Mouse (Mus musculus): ENCODE results near the gene Ccdc182.

Ccdc182 gene

DNA sequence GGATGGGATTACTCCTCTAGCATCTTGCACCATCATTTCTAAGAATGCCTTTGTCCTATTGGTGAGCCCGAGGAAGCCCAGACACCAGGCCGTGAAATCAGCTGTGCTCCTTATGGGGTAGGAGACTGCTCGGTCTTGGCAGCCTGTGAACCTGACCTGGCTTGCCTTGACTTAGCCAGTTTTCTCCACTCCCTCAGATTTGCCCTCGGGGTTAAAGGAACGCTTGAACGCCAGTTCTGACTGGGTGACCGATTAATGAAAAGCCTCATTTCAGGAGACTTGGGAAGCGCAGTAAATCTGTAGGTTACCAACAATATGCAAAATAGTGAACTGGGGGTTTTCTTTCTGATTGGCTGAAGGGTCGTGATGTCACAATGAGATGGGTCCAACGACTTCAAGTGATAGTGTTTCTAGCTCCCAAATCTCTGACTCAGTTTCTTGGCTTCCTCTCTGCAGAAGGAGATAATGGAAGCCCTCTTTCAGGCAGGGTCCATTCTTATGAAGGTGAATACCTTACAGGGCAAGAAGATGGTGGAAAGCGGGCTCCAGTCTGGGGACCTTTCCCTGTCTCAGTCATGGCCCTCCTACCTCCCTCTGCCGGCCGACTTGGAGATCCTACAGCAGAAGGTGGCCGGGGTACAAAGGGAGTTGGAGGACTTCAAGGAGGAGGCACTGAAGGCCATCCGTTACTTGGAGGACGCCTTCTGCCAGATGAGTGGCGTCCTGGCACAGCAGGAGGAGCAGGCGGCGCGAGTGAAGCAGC lies at the start of gene Ccdc182:
Gene Ccdc182 (plus strand): TSS at position 428 of the 763 bp plus-strand sequence.
- in situ Hi-C loops (cut with MboI) = no loop called here

DNA sequence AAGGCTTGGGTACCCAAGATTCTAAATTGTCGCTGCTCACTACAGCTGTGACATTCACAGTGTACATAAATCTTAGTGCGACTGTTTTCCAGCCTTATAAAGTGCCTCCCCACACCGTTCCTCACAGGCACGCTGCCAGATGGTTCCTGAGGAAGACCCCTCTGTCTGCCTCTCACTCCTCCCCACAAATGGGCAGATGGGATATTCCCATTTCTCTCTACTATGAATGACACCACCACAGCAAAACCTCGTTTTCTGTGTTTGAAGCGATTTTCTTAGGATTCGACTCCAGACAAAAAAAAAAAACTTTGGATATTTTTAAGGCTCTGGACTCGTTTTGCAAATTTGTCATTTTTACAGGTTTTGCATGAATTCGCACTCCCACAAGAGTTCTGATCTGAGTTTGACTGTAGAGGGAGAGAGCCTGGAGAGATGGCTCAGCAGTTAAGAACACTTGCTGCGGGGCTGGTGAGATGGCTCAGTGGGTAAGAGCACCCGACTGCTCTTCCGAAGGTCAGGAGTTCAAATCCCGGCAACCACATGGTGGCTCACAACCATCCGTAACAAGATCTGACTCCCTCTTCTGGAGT lies 48.2 kb upstream of the Ccdc182 start:
- in situ Hi-C loops (cut with MboI) = no loop called here

DNA sequence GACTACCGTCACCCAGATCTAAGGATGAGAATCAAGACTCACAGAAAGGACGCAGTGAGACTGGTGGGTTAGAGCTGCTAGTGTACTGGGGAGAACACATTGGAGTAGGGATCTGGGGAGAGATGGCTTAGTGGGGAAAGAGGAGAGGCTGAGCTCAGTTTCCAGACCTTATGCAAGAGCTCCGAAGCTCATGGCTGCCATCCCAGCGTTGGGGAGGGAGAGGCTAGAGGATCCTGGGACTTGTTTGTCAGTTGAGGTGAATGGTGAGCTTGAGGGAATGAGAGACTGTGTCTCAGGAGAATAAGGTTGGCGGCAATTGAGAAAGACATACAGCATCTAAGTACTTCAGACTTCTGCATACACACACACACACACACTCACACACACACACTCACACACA lies 45.2 kb upstream of the Ccdc182 start:
- in situ Hi-C loops (cut with MboI) = no loop called here

DNA sequence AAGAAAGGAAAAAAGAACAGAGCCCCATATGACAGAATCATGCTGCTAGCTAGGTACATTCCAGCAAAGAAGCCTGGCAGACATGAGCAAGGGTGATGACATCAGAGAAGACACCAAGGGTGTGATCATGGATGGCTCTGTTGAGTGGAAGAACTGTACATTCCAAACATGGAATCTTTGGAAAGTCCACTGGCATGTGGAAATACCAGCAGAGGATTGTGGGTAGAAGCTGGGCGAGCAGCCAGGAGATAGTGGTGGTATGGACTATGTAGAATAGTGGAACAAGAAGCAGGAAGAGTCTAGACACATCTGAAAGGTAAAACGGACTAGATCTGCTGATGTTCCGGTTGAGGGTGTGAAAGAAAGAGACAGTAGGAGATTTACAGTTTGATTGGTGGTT lies 43.3 kb upstream of the Ccdc182 start:
- in situ Hi-C loops (cut with MboI) = loop anchor here (10.0 kb wide), 1 partner anchor 574 kb away; no protein-coding TSS in a partner anchor

DNA sequence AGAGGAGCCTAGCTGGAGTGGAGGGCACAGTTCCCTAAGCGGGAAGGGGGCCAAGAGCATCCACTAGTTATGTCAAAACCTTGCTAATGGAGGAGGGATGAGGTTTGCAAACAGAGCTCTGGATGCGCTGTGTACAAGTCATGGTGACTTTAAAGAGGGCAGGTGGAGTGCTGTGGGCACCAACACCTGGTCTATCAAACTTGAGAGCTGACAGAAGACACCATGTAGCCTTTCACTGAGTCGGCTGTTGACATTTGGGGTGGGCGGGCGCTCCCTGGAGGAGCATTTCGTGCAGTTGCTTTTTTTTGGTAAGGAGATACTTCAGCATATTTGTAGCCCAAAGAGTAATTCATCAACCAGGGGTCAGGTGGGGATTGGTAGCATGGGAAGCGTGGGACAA lies 42.6 kb upstream of the Ccdc182 start:
- in situ Hi-C loops (cut with MboI) = loop anchor here (10.0 kb wide), 1 partner anchor 574 kb away; no protein-coding TSS in a partner anchor

DNA sequence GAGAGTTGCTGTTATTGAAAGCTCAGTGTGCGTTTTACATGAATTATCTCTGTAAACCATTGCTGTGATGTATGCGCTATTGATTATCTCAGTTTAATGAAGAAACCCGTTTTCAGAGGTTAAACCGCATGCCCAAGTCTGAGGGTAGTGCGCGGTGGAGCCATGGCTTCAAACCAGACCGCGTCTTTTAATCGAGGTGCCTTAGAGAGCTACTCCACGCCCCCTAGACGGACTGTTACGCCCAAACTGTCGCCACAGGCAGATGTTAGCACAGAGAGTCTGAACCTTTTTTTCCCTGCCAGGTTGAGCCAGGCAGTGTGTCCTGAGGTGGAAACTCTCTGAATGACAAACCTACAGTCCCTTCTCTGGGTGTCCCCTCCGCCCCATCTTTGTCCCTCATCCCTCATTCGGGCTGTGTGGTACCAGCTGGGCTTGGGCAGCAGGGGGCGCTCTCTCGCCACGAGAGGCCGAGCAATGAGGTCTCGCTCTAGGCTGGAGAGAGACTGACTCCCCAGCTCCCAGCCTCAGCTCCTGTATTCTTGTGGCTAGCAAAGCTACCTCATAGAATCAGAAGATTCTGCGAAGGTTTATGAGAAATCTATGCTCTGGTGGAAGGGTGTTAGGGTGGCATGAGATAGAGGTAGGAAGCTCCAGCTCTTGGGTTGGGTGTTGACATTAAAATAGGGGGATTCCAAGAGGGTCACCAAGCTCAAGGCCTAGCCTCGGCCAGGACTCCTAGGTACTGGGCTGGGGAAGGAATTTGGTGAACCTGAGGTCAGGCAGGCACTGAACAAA lies 41.7 kb upstream of the Ccdc182 start:
- in situ Hi-C loops (cut with MboI) = loop anchor here (10.0 kb wide), 1 partner anchor 573 kb away; no protein-coding TSS in a partner anchor

DNA sequence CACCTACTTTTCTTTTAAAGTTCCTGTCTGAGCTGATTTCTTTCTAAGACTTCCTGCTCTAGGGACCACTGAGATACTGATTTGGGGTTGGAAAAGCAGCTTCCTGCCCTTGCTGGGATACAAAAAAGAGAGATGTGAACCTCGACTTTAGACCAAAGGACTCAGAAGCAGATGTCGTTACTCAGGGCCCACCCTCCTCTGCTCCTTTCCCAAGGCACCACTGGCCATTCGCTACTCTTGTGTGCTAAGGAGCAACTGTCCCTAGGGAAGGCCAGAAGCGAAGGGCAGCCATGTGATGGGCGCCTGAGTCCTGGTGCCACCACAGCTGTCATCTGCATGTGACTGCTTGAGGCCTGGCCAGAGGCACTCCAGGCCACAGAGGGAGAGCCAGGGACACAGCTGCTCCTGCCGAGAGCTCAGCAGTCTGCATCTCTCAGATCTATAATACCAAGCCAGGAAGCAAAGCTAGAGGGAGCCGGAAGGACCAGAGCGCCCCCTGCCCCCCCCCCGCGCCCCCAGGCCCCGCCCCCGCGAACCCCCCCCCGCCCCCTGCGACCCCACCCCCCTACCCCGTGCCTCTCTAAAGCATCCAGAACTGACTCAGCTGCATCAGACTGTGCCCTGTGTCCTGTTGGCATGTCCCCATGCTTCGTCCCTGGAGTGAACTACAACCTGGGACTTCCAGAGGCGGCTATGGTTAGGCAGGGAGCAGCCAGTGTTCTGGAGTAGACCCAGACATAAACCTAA lies 40.9 kb upstream of the Ccdc182 start:
- in situ Hi-C loops (cut with MboI) = loop anchor here (10.0 kb wide), 1 partner anchor 572 kb away; no protein-coding TSS in a partner anchor

DNA sequence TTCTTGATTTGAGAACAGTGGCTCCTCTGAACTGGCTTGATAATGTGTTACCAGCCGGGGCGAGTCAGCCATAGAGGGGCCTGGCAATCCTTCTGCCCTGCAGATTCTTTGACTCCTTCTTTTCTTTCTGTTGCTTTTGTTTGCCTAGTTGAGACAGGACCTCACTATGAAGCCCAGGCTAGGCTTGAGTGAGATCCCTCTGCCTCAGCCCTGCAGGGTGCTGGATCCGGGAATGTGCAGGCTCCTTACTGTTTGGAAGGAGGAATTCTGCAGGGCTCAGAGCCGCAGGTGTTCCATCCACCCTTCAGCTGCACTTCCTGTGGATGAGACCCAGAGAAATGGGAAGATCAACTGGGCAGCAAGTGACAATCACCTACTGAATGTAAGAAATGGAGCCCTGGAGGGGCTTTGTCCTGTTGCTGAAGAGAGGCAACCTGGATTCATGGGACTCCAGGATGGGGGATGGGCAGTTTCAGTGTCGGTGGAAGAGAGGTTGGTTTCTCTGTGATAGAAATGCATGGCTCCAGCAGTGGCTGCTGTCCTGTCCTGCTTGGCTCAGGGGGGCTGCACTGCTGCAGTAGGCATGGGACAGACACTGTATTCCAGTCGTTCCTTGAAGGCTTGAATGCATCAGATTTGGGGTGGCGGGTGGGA lies 40.2 kb upstream of the Ccdc182 start:
- in situ Hi-C loops (cut with MboI) = loop anchor here (10.0 kb wide), 1 partner anchor 571 kb away; no protein-coding TSS in a partner anchor

DNA sequence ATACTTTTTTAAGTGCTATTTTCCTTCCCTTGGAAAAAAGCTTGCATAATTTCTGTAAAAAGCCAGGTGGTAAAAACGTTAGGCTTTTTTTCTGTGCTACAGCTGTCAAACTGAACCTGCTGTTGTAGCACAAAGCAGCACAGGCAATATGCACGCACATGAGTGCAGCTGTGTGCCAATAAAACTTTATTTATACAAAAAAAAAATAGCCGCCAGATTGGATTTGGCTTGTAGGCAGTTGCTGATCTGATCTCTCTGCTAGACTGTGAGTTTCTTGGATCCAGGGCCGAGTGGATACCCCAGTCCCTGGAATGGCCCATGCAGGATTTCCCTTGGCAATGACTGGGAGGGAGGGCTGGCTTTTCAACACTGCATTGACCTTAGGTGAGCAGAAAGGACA lies 36.2 kb upstream of the Ccdc182 start:
- in situ Hi-C loops (cut with MboI) = loop anchor here (10.0 kb wide), 1 partner anchor 567 kb away; no protein-coding TSS in a partner anchor

DNA sequence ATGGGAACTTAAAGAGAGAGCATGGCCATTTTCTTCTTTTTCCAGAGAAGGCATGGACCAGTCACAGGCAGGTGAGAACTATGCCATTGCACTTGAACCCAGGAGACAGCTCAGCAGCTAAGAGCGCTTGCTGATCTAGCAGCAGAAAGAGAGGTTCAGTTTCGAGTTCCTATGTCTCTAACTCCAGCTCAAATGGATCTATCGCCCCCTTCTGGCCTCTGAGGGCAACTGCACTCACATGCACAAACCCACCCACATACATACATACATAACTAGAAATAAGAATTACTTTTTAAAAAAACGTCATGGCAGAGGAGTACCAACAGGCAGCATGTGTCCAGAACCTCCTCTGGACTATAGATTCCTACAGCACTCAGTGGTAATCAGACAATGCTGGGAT lies 35.6 kb upstream of the Ccdc182 start:
- in situ Hi-C loops (cut with MboI) = loop anchor here (10.0 kb wide), 1 partner anchor 567 kb away; no protein-coding TSS in a partner anchor

DNA sequence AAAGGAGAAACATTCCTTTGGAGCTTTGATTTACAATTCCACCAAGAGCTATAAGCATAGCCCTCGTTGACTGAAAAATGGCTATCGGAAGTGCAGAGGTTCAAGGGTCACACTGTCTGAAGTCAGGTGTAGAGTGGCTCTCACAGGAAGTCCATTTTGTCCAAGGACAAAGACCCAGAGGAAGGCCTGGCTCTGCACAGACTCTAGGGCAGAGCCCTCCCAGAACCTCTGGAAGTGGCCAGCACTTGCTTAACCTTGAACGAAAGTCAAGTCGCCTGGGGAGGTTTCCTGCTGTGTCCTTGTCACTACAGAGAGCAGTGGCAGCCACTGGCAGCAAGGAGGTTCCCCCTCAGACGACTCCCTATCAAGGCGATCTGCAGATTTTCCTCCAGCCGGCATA lies 33.4 kb upstream of the Ccdc182 start:
- in situ Hi-C loops (cut with MboI) = no loop called here

DNA sequence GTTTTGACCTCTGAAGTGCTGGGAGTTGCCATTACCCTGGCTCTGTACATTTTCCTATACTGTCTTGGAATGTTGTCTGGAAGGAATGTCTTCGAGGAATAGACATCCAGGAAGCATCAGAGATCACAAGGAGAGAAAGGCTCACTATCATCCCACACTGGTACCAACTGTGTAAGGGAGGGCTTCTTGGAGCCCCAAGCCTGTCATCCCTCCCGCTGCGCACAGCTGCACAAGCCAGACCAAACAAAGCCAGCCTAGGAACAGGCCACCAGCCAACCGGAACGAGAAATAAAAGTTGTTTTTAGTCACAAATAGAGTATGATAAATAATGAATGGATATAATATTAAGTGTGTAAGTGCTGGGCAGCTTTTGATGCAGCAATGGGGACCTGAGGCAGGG lies 29.0 kb upstream of the Ccdc182 start:
- in situ Hi-C loops (cut with MboI) = no loop called here

DNA sequence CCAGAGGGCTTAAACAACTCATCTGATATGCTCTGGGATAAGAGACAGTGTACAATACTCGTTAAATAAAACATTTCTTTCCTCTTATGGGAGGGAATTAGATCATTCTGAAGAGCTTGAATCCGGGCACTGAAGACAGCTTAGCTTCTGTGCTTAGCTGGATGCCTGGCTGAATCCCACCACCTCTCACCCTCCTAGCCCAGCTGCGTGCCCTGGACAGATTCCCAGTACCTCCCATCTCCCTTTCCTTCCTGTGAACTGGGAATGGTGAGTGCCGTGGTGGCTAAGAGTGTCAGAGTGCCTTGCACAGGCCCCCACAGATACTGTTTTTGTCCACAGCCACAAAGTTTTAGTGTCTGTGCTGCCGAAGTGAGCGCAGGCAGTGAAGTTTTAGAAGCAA lies 27.5 kb upstream of the Ccdc182 start:
- in situ Hi-C loops (cut with MboI) = no loop called here

DNA sequence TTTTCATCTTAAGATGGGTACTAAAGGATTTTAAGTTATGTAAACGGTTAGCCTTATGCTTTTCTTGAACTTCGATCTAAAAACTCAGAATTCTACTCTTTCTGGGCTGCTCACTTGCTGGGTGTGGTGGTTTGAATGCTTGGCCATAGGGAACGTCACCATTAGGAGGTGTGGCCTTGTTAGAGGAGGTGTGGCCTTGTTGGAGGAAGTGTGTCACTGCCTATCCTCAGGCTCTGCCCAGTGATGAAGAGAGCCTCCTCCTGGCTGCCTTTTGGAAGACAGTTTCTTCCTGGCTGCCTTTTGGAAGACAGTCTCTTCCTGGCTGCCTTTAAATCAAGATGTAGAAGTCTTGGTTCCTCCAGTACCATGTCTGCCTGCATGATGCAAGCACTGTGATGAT lies 22.0 kb upstream of the Ccdc182 start:
- in situ Hi-C loops (cut with MboI) = no loop called here

DNA sequence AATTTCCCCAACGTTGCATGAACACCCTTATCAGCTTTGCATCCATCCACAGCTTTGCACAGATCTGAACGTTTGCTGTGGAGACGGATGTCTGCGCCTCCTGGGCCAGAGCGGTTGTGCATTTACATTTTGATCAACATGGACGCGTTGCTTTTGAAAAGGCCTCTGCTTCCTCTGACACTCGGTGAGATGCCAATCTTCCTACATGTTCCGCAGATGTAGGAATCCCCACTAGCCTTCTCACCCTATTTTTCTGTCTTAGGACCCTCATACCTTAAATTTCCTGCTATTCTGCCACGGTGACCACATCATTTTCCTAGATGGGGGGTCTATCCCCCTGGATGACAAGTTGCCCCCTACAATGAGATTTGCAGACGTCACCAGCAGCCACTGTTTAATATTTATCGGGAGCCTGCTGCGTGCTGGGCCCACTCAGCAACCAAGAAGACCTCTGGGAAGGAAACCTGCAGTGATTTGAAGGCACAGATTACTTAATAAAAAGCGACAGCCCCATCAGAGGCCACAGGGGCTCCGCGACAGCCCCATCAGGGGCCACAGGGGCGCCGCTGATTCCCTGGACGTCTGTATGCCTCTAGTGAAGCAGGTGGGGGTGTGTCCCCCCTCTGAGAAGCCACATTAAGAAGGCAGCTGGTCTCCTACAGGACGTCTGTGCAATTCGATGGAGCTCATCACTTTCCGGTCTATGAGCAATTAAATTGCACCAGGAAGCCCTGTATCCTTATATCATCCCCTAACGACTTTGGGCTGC lies 19.6 kb upstream of the Ccdc182 start:
- in situ Hi-C loops (cut with MboI) = no loop called here

DNA sequence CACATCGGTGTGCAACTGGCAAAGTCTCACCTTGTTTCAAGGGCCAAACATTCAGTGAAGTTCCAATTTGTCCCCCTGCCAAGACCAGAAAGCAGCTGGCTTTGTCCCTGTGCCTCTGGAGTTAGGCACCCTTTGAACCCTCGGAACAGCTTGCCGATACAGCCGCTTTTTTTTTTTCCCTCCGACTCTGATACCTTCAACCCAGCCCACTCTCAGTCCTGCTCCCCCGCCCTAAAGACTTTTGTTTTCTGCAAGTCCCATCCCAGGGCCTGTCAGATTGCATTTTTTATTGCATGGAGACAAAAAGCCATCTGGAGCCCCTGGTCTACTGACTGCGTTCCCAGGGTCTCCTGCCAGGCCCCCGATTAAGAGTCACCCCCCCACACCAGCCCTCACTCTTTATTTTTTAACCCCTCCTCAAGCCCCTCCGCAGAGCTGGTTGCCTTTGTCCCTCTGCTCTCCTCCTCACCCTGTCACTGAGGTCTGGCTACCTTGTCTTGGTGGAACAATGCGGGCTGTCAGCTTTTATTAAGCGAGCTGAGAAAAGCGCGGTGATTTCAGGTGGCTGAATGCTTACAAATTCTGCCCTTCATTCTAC lies 18.9 kb upstream of the Ccdc182 start:
- in situ Hi-C loops (cut with MboI) = no loop called here

DNA sequence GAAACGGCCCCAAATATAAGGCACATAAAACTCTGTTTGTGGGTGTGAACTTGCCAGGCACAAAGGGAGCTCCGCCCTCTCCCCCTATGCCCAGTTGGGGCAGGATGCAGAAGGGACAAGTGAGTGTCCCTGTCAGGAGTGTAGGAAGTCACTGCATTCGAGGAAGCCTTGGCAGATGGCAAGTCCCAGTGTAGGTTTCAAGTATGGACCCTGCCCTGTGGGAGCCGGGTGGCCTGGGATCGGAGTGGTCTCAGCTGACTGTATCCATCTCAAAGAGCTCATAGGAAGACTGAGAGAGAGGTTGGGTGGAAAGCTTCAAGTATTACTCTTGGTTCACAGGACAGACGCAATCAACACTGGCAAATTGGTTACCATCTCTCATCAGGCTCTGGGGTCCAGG lies 17.9 kb upstream of the Ccdc182 start:
- in situ Hi-C loops (cut with MboI) = no loop called here

DNA sequence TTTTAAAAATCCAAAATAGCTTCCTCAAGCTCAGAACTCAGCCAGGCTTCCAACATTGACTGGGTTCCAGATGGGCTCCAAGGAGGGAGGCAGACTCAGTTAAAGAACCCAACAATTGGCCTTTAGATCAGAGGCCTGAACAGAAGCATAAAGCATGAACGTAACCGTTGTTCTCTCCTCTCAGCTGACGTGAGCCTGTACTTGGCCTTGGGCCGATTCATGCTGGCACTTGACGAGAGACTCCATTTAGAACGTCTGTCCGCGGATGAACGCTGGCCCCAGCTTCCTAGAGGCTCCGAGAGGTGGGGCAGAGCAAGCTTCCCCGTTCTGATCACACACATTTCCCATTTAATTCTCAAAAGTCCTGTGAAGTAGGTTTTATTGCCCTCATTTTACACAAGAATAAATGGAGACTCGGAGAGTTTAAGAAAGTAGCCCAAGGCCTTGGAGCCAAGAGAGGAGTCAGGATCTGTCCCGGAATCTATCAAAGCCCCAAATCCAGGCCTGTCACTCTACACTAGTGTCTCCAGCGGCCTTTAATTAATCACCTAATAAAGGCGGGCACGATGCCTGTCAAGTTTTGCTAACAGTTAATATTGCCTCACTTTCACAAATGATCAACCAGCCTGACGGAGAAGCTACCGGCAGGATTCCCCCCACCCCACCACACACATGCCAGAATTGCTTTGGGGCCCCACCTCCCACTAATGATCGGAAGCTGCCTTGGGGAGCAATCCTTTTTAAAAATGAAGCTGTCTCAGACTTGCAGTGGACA lies 17.1 kb upstream of the Ccdc182 start:
- in situ Hi-C loops (cut with MboI) = no loop called here

DNA sequence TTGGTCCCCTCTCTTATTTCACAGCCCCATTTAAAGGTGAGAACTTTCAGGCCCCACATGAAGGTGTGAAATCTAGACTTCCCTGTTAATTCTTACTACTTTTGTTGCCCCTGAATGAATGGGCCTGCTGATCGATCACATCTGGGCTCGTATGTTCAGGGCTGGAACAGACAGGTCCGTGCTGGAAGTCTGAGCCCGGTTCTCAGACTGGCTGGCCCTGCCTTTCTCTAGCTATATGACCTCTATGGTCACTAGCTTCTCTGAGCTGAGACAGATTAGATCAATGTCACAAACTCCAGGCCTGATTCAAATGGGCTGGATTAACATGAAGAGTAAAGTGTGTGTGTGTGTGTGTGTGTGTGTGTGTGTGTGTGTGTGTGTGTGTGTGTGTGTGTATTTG lies 14.9 kb upstream of the Ccdc182 start:
- in situ Hi-C loops (cut with MboI) = no loop called here

Measured in mature B cell (primary cell).